In the genomic region with DNA sequence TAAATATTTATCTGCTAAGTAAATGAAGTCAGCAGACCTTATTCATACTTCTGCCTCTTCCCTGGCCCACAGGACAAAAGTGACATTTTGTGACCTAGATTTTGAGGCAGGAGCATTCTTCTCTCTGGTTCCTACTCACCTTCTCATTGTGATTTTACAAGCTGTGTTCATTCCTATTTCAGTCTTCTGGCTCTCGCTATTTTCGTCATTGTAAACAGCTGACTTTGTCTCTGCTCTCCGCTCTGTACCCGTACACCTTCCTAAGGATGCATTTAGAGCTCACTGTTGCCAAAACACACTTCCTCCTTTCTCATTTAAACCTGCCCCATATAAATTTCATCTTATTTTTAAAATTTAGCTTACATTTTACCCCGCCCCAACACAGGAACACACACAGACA, we compare ENCODE assay signal across 24 mouse cellular contexts. TPM values are rescaled to one million over a fixed set of nuclear protein-coding genes. Genes with fewer than 3 reads are reported as not detected.
DNase-seq lines count a peak whose midpoint lies in the region; ATAC-seq and TF ChIP-seq lines count a peak whose summit lies in the region.
"Had no signal": no experiment of that assay in that cellular context is flagged by ENCODE, and none has a peak within 500 bp of the region (broad histone marks: within the 10 kb centered on the region; RNA-seq: fewer than 3 reads in every experiment).

No protein-coding gene starts in this region.

- H3K27me3 ChIP-seq in heart, postnatal 0 days (ENCODE audit: control insufficient read depth, insufficient read depth, low read length): no peaks in the 10 kb centered on the region
- H3K27me3 ChIP-seq in MEL (ENCODE audit: control insufficient read depth in 1 of 2, insufficient read depth in 2 of 2, low read length in 2 of 2): no peaks in the 10 kb centered on the region
- no peaks in the 10 kb centered on the region for H3K27me3 ChIP-seq in forebrain, embryonic 15.5 days
- H3K27me3 ChIP-seq: CH12.LX; embryonic facial prominence, embryonic 12.5 days; forebrain, embryonic 13.5 days had no signal

- peak overlapping the region; percentile 9; the same call in 1 of the 2 replicates for H3K4me2 ChIP-seq in heart, postnatal 0 days (ENCODE audit: low read depth, low read length)
- no peak overlapping the region for H3K4me2 ChIP-seq in forebrain, embryonic 15.5 days (replicated peaks)
- H3K4me2 ChIP-seq: embryonic facial prominence, embryonic 12.5 days; forebrain, embryonic 13.5 days had no signal

- TF ChIP-seq EP300 in heart, postnatal 0 days (IDR thresholded peaks at IDR 0.05; ENCODE audit: low read depth): no peak
- TF ChIP-seq EP300 in MEL (IDR thresholded peaks at IDR 0.05; ENCODE audit: low read depth in 1 of 2, low read length in 2 of 2): no peak

- H3K27ac ChIP-seq in heart, postnatal 0 days (ENCODE audit: low read depth): no peak overlapping the region
- 0 out of 2 replicates have a peak overlapping the region, but pooled peaks have one; percentile 14 for H3K27ac ChIP-seq in MEL (ENCODE audit: control insufficient read depth, low read depth, low read length)
- peak overlapping the region; percentile 53; the same call in 1 of the 2 replicates for H3K27ac ChIP-seq in olfactory bulb, adult 2 months (ENCODE audit: insufficient read depth, low read depth, low read length)
- H3K27ac ChIP-seq in gastrocnemius, adult 2 months: no peak overlapping the region
- no peak overlapping the region for H3K27ac ChIP-seq in forebrain, embryonic 15.5 days (replicated peaks)
- H3K27ac ChIP-seq: embryonic facial prominence, embryonic 10.5 days; embryonic facial prominence, embryonic 12.5 days; forebrain, embryonic 13.5 days had no signal

- TF ChIP-seq CTCF in heart, postnatal 0 days (IDR thresholded peaks at IDR 0.05; ENCODE audit: low read depth): no peak
- no peak for TF ChIP-seq CTCF in MEL (IDR thresholded peaks at IDR 0.05 in 2 of 3, conservative IDR thresholded peaks at IDR 0.05 in 1 of 3; ENCODE audit: control insufficient read depth in 1 of 3, insufficient read depth in 1 of 3, low read depth in 2 of 3, low read length in 3 of 3, poor library complexity in 1 of 3, severe bottlenecking in 1 of 3)
- TF ChIP-seq CTCF in olfactory bulb, adult 2 months (IDR thresholded peaks at IDR 0.05; ENCODE audit: insufficient read depth, low read depth, low read length): no peak
- no peak for TF ChIP-seq CTCF in gastrocnemius, adult 2 months (IDR thresholded peaks at IDR 0.05)

- H3K79me2 ChIP-seq in MEL (ENCODE audit: control insufficient read depth, insufficient read depth, low read length, poor library complexity): no peaks in the 10 kb centered on the region

- no peaks in the 10 kb centered on the region for H3K4me1 ChIP-seq in heart, postnatal 0 days (ENCODE audit: control insufficient read depth, insufficient read depth)
- peaks cover 19 to 30% of the 10 kb centered on the region in 2 experiments for H3K4me1 ChIP-seq in MEL (ENCODE audit: control insufficient read depth in 1 of 2, insufficient read depth in 2 of 2, low read length in 2 of 2)
- peaks cover 7% of the 10 kb centered on the region for H3K4me1 ChIP-seq in olfactory bulb, adult 2 months (ENCODE audit: control insufficient read depth, insufficient read depth, low read length)
- peaks cover 20% of the 10 kb centered on the region for H3K4me1 ChIP-seq in forebrain, embryonic 15.5 days
- H3K4me1 ChIP-seq: embryonic facial prominence, embryonic 10.5 days; embryonic facial prominence, embryonic 12.5 days had no signal

- H3K9ac ChIP-seq in heart, postnatal 0 days (replicated peaks; ENCODE audit: low read depth, low read length): no peak overlapping the region
- no peak overlapping the region for H3K9ac ChIP-seq in MEL (ENCODE audit: control insufficient read depth, low read depth, low read length, poor library complexity, severe bottlenecking)
- H3K9ac ChIP-seq in forebrain, embryonic 15.5 days (replicated peaks): no peak overlapping the region
- H3K9ac ChIP-seq: embryonic facial prominence, embryonic 12.5 days; forebrain, embryonic 13.5 days had no signal

- TF ChIP-seq RAD21 in MEL (IDR thresholded peaks at IDR 0.05; ENCODE audit: low read depth, low read length): no peak

- peak; percentile 38 for DNase-seq in cerebellum, adult 9-10 months
- peak; percentile 11 for DNase-seq in heart, postnatal 0 days (ENCODE audit: low spot score)
- DNase-seq in heart, postnatal 36 days: no peak
- no peak for DNase-seq in MEL (ENCODE audit: low read depth, low spot score)
- no peak for DNase-seq in gastrocnemius, adult 2 months
- DNase-seq: adrenal gland, adult 2 months; adrenal gland, postnatal 10 days; adrenal gland, postnatal 25 days; B cell, adult 2 months; cerebellum, adult 11 months; cerebellum, adult 18-20 months; cerebellum, adult 8-10 months; cerebellum, postnatal 10 days; cerebellum, postnatal 25 days had no signal

- no peak for ATAC-seq in cerebellum, adult (ENCODE audit: insufficient number of reproducible peaks, low FRiP score, low TSS enrichment)
- no peak; the same call in 1 of the 2 replicates for ATAC-seq in heart, postnatal 0 days (ENCODE audit: insufficient read depth, low read depth)
- ATAC-seq in forebrain, embryonic 15.5 days (replicated peaks): no peak
- ATAC-seq: CD4-positive, CD25-positive, alpha-beta regulatory T cell, adult 4 months; forebrain, embryonic 13.5 days; forebrain, embryonic 16.5 days had no signal

- H3K9me3 ChIP-seq in heart, postnatal 0 days (replicated peaks; ENCODE audit: control insufficient read depth, low read length): no peaks in the 10 kb centered on the region
- no peaks in the 10 kb centered on the region for H3K9me3 ChIP-seq in MEL (replicated peaks; ENCODE audit: insufficient read depth, low read length)
- H3K9me3 ChIP-seq in forebrain, embryonic 15.5 days: no peaks in the 10 kb centered on the region
- H3K9me3 ChIP-seq: embryonic facial prominence, embryonic 10.5 days; embryonic facial prominence, embryonic 12.5 days; forebrain, embryonic 13.5 days; G1E had no signal

- TF ChIP-seq POLR2A in MEL (IDR thresholded peaks at IDR 0.05; ENCODE audit: control insufficient read depth in 1 of 2, insufficient read depth in 1 of 2, low read depth in 1 of 2, low read length in 2 of 2, poor library complexity in 1 of 2): no peak
- no peak for TF ChIP-seq POLR2A in olfactory bulb, adult 2 months (IDR thresholded peaks at IDR 0.05; ENCODE audit: insufficient read depth, low read depth, low read length)

- 43% methylated on average over 5 of the region's 5 CpGs for WGBS in heart, postnatal 0 days
- WGBS in olfactory bulb, adult 2 months: 43% methylated on average over 5 of the region's 5 CpGs
- whole genome bisulfite sequencing in forebrain, embryonic 15.5 days: 90% methylated on average over 5 of the region's 5 CpGs

- no peak overlapping the region for H3K4me3 ChIP-seq in heart, postnatal 0 days (ENCODE audit: low read depth, low read length)
- H3K4me3 ChIP-seq in MEL (ENCODE audit: control insufficient read depth in 1 of 2, insufficient read depth in 1 of 2, low read depth in 2 of 2, low read length in 2 of 2): no peak overlapping the region
- no peak overlapping the region for H3K4me3 ChIP-seq in olfactory bulb, adult 2 months (ENCODE audit: insufficient read depth, low read depth, low read length)
- H3K4me3 ChIP-seq in gastrocnemius, adult 2 months: no peak overlapping the region
- no peak overlapping the region for H3K4me3 ChIP-seq in forebrain, embryonic 15.5 days
- H3K4me3 ChIP-seq: embryonic facial prominence, embryonic 10.5 days; embryonic facial prominence, embryonic 12.5 days; forebrain, embryonic 13.5 days had no signal

- intact Hi-C loops in heart, postnatal 36 days (cut with DNase I): no loop called here
- intact Hi-C loops in gastrocnemius, adult 2 months (cut with DNase I): no loop called here

- no peaks in the 10 kb centered on the region for H3K36me3 ChIP-seq in heart, postnatal 0 days (replicated peaks; ENCODE audit: control insufficient read depth, insufficient read depth, low read length)
- H3K36me3 ChIP-seq in MEL (ENCODE audit: control insufficient read depth in 1 of 2, insufficient read depth in 2 of 2, low read length in 2 of 2): peaks cover 0 to 34% of the 10 kb centered on the region in 2 experiments; a peak in 2 of 4 replicates
- no peaks in the 10 kb centered on the region for H3K36me3 ChIP-seq in forebrain, embryonic 15.5 days
- H3K36me3 ChIP-seq: embryonic facial prominence, embryonic 10.5 days; embryonic facial prominence, embryonic 12.5 days had no signal

TF ChIP-seq in MEL, 35 proteins besides CTCF, POLR2A, EP300 and RAD21:
- TF ChIP-seq TAL1 (IDR thresholded peaks at IDR 0.05; ENCODE audit: low read length): no peak
- TF ChIP-seq MAZ (IDR thresholded peaks at IDR 0.05; ENCODE audit: low read depth, low read length): no peak
- no peak for TF ChIP-seq CHD2 (IDR thresholded peaks at IDR 0.05; ENCODE audit: low read length)
- no peak for TF ChIP-seq UBTF (IDR thresholded peaks at IDR 0.05; ENCODE audit: borderline replicate concordance, insufficient read depth, low read depth, low read length)
- TF ChIP-seq MEF2A (IDR thresholded peaks at IDR 0.05; ENCODE audit: extremely low read depth, insufficient replicate concordance, low read depth, low read length, poor library complexity, severe bottlenecking): no peak
- no peak for TF ChIP-seq MYB (IDR thresholded peaks at IDR 0.05; ENCODE audit: low read depth, low read length)
- no peak for TF ChIP-seq GABPA (IDR thresholded peaks at IDR 0.05; ENCODE audit: low read depth, low read length)
- TF ChIP-seq TCF12 (IDR thresholded peaks at IDR 0.05; ENCODE audit: low read depth, low read length): no peak

RNA-seq across cellular contexts. Expression of gene Ift57, which starts 26.4 kb away (rescaled TPM):
- total RNA-seq in heart, postnatal 0 days (2014; rRNA removed; ENCODE audit: low replicate concordance): 3.5 and 11.8 TPM in 2 replicates
- 18.9 and 19.2 TPM in 2 replicates for polyA plus RNA-seq in heart, postnatal 0 days (2015; fragmentation: Nextera tagmentation; extraction: Ambion mirVana)
- total RNA-seq in heart, postnatal 36 days (2021): 10 to 100 TPM; 12.5 to 15.7 TPM
- total RNA-seq in MEL (2012; rRNA removed): 5.7 and 6.3 TPM in 2 replicates
- polyA plus RNA-seq in MEL (2012; ENCODE audit: insufficient read depth in 1 of 2, insufficient read length in 2 of 2, low read depth in 1 of 2, low replicate concordance in 2 of 2, missing spikeins in 1 of 2): 10 to 100 TPM in 1 of 2 experiments, not detected in 1; 11.1 TPM
- polyA plus RNA-seq in olfactory bulb, adult 2 months (2012; ENCODE audit: insufficient read depth, insufficient read length, low replicate concordance, missing spikeins): not detected in 2 replicates
- total RNA-seq in gastrocnemius, adult 2 months (2021): 1 to 10 TPM; 7.9 to 8.6 TPM
- polyA plus RNA-seq in forebrain, embryonic 15.5 days (2015; fragmentation: Nextera tagmentation; extraction: Ambion mirVana): 46.9 and 48.6 TPM in 2 replicates

Comparison
In these comparisons a context has a peak if more than half of its experiments do, and no peak if none do; other contexts are left out.
1. DNase-seq: peak in cerebellum, adult 9-10 months (single experiment) and heart, postnatal 0 days (single experiment); none in heart, postnatal 36 days (0 of 2), MEL (single experiment) and gastrocnemius, adult 2 months (single experiment).
2. H3K27ac ChIP-seq: peak in MEL (single experiment) and olfactory bulb, adult 2 months (single experiment); none in heart, postnatal 0 days (single experiment), gastrocnemius, adult 2 months (single experiment) and forebrain, embryonic 15.5 days (single experiment).